Mouse (Mus musculus): ENCODE results near the gene Zfp52. TPM values are rescaled to one million over a fixed set of nuclear protein-coding genes. Genes with fewer than 3 reads are reported as not detected.

The Zfp52 gene
- polyA plus RNA-seq (2012; rRNA removed) = 4.7 and 5.6 TPM in 2 replicates

GRCm38 (mm10) chr17:21535096-21536001 is at the start of gene Zfp52:
TSS of gene Zfp52 (plus strand) at chr17:21535539.
- DNase-seq (ENCODE audit: low spot score) = no peak

- DNase-seq (ENCODE audit: low spot score) = peak; percentile 56
Measured at GRCm38 (mm10) chr17:21488760-21489499, 46.4 kb upstream of the Zfp52 start, which contains the start of gene Zfp53. TSS of gene Zfp53 (plus strand) at chr17:21488998.

- no peak for DNase-seq (ENCODE audit: low spot score)
Measured at GRCm38 (mm10) chr17:21489500-21490001, 45.8 kb upstream of the Zfp52 start.

- DNase-seq (ENCODE audit: low spot score) = no peak
Measured at GRCm38 (mm10) chr17:21501365-21501764, 34.0 kb upstream of the Zfp52 start.

- no peak for DNase-seq (ENCODE audit: low spot score)
Measured at GRCm38 (mm10) chr17:21504524-21504923, 30.8 kb upstream of the Zfp52 start.

GRCm38 (mm10) chr17:21506258-21506657 is 29.1 kb upstream of the Zfp52 start:
- no peak for DNase-seq (ENCODE audit: low spot score)

- DNase-seq (ENCODE audit: low spot score) = no peak
Measured at GRCm38 (mm10) chr17:21509756-21510155, 25.6 kb upstream of the Zfp52 start.

- DNase-seq (ENCODE audit: low spot score) = no peak
Measured at GRCm38 (mm10) chr17:21515403-21516105, 19.8 kb upstream of the Zfp52 start.

- DNase-seq (ENCODE audit: low spot score) = peak; percentile 51
Measured at GRCm38 (mm10) chr17:21516201-21517129, 18.9 kb upstream of the Zfp52 start.

- DNase-seq (ENCODE audit: low spot score) = no peak
Measured at GRCm38 (mm10) chr17:21517130-21517671, 18.1 kb upstream of the Zfp52 start.

- DNase-seq (ENCODE audit: low spot score) = no peak
Measured at GRCm38 (mm10) chr17:21526270-21526669, 9.1 kb upstream of the Zfp52 start.

GRCm38 (mm10) chr17:21530645-21531330 is 4.6 kb upstream of the Zfp52 start:
- no peak for DNase-seq (ENCODE audit: low spot score)

- DNase-seq (ENCODE audit: low spot score) = no peak
Measured at GRCm38 (mm10) chr17:21531621-21532020, 3.7 kb upstream of the Zfp52 start.

- peak; percentile 73 for DNase-seq (ENCODE audit: low spot score)
Measured at GRCm38 (mm10) chr17:21532101-21532951, 3.0 kb upstream of the Zfp52 start.

GRCm38 (mm10) chr17:21533961-21534360 is 1.4 kb upstream of the Zfp52 start:
- DNase-seq (ENCODE audit: low spot score) = no peak

GRCm38 (mm10) chr17:21534460-21535095 is 761 bp upstream of the Zfp52 start:
- no peak for DNase-seq (ENCODE audit: low spot score)

GRCm38 (mm10) chr17:21536096-21536495 is 757 bp downstream of the Zfp52 start:
- DNase-seq (ENCODE audit: low spot score) = no peak

GRCm38 (mm10) chr17:21536676-21537075 is 1.3 kb downstream of the Zfp52 start:
- DNase-seq (ENCODE audit: low spot score) = no peak
